Mouse (Mus musculus): ENCODE measurements around the gene Marveld2.

Marveld2 gene

GRCm38 (mm10) chr13:100616181-100617087 lies at the start of gene Marveld2:
Marveld2 (minus strand) TSS chr13:100616971.
- in situ Hi-C loops (cut with MboI, MseI), result no loop called here

GRCm38 (mm10) chr13:100659864-100660456 lies 43.2 kb upstream of the Marveld2 start:
- in situ Hi-C loops (cut with MboI, MseI), result no loop called here

DNA sequence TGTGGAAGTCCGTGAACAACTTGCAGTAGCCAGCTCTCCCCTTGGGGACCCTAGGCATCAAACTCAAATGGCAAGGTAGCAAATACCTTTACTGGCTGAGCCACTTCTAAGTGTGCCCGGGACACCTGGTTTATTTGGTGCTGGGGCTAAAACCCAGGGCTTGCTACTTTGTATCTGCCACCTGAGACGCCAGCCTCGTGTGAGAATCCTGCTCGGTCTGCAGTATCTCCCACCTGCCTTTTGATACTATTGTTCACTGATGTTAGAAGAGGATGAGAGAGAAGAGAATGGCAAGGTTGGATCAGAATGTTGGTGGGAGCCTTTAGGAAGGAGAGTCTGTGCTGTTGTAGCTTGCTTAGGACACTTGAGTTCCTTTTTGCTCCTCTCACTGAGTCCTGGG lies 41.3 kb upstream of the Marveld2 start:
- in situ Hi-C loops (cut with MboI, MseI), result no loop called here

DNA sequence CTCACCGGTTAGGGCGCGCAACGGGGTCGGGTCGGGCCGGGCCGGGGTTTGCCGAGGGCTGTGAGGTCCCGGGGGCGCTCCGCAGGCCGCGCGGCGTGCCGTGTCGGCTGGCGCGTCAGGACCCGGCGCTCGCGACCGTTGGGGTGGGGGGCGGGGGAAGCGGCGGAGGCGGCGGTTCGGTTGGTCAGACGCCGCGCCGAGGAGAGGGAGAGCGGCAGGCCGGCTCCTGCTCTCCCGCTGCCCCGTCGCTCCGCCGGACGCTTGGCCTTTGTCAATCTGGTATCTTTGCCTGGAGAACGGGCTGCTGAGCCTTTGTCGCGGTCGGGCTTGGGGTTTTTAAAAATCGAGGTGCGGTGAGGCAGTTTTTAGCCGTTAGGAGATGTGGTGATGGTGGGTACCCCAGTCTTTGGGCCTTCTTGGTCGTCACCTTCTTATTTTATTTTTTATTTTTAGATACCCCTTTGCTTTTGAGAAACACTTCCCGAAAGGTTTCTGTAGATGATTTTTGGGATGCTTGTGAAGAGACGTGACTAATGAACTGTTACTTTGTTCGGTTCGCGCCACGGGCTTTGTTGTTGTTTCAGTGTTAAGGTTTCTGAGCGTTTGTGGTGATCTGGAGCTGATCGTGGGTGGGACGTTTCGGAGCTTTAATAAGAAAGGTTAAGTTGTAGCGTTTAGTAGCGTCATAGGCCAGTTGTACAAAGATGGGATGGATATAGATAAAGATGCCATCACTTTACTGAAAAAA lies 34.8 kb upstream of the Marveld2 start, which contains the start of gene Taf9:
Taf9 (plus strand) TSS at position 141 of the 748 bp plus-strand sequence.
- in situ Hi-C loops (cut with MboI, MseI), result no loop called here

- in situ Hi-C loops (cut with MboI, MseI), result no loop called here
Observed at GRCm38 (mm10) chr13:100650550-100651438, 34.0 kb upstream of the Marveld2 start, which contains the start of the genes Ak6 and Rad17. Ak6 (plus strand) TSS chr13:100650979. Rad17 (minus strand) TSS chr13:100651051.

DNA sequence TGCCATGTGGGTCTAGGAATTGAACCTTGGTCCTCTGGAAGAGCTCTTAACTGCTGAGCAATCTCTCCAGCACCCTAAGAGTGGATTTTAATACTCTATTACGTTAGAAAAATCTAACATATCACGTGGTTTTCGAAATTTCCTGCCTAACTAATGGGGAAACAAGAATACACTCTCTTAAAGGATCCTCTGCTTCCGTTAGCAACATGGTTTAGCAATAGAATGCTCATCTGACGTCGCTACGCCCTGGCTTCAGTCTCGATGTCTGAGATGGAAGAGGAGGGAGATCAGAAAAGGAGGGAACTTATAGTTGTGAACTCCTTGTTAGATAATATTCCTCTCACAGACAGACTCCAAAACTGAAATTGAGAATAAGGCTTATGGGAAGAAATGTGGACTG lies 31.5 kb upstream of the Marveld2 start:
- in situ Hi-C loops (cut with MboI, MseI), result loop anchor here (10.0 to 25.0 kb wide), 2 partner anchors 586 to 1763 kb away; no protein-coding TSS in a partner anchor

DNA sequence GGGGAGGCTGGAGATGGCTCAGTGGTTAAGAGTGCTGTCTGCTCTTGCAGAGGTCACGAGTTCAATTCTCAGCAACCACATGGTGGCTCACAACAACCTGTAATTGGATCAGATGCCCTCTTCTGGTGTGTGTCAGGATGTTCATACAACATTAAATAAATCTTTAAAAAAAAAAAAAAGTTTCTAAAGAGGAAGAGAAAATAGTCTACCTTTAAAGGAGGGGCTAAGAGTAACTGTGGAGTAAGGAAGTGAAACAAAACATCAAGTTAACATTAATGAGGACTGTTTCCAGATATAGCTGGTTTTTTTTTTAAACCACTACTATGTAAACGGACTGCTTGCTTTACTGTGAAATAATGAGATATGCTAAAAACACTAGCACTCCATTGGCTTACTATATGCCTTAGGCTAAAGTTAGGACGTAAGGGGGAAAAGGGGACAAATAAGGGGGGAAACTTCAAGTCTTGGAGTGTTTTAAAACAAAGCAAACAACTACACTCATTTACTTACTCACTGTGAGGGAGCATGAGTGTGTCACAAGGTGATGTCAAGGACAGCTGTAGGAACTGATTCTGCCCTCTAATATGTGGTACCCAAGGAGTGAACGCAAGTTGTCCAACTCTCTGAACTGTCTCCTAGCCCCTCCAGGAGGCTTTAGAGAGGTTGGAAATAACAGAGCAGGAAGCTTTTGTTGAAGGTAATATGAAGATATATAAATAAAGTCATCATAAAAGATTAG lies 25.9 kb upstream of the Marveld2 start:
- in situ Hi-C loops (cut with MboI, MseI), result loop anchor here (10.0 to 25.0 kb wide), 2 partner anchors 580 to 1758 kb away; no protein-coding TSS in a partner anchor

DNA sequence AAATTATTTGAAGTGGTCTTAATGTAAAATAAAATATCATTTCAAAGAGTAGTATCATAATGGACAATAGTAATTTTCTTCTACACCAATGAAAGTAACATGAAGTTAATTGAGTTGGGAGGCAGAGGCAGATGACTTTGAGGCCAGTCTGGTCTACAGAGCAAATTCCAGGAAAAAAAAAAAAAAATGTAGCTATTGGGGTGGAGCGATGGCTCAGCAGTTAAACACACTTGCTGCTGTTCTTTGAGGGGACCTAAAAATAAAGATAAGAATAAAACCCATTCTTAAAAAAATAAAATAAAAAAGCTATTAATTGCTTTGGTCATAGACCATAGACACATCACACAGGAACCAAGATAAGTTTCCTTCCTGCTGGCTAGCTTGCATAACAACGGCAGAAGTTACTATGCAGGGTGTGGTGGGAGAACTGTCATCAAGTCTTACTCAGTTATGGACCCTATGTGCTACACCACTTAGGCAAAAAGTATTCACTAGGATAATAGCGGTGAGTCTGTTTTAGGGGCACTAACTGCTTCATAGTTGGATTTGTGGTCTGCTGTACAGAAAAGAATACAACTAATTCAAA lies 17.4 kb upstream of the Marveld2 start:
- in situ Hi-C loops (cut with MboI, MseI), result loop anchor here (25.0 kb wide), 1 partner anchor 572 kb away; no protein-coding TSS in a partner anchor

- in situ Hi-C loops (cut with MboI, MseI), result no loop called here
Observed at GRCm38 (mm10) chr13:100622241-100622640, 5.5 kb upstream of the Marveld2 start.

DNA sequence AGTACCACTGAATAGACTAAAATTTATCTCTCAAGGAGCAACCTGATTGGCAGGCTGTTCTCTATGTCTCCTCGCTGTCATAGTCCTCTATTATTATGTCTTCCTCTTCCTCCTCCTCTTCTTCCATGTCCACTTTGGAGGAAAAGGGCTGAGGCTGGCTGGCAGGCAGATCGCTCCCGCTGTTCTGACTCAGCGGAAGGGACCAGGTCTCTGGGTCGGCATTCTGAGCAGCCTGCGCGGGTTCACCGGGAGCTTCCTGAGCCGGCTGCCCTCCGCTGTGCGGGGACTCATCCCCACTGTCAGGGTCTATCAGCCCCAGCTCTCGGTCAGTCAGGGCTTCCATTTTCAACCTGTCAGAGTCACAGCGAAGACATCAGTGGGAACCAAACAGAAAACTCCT lies 812 bp upstream of the Marveld2 start:
- in situ Hi-C loops (cut with MboI, MseI), result no loop called here

- in situ Hi-C loops (cut with MboI, MseI), result no loop called here
Observed at GRCm38 (mm10) chr13:100612903-100613302, 3.9 kb downstream of the Marveld2 start.

DNA sequence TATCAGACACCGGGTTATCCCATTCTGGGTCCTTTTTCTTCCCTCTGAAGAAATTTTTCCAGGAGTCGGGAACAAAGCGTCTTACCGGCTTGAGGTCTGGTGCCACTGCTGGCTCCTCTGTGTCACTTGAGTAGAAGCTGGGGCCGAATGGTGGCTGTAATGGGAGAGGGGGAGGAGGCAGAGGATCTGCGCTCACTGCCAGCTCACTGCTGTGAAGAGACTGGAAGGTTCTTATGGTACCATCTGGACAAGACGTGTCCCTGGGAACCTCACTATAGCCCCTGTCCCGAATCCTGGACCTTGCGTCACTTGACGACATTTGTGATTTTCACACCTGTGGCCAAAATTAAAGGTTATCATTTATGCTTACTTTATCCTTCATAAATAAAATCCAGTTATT lies 4.5 kb downstream of the Marveld2 start:
- in situ Hi-C loops (cut with MboI, MseI), result no loop called here

DNA sequence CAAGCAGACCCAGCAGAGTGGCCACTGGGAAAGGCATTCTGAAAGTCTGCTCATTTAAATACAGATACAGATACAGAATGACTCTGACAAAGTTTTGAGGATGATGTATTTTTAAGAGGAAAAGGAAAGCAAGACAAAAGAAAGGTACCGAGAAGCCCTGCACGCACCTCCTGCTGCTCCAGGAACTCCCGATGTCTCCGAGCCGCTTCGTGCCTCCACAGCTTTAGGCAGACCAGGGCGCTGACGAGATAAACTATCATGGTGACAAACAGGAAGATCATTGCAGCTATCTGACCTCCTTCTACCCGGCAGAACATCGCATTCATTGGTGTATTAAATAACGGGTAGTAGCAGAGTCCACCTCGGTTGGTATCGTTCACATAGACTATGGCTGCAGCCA lies 5.5 kb downstream of the Marveld2 start:
- in situ Hi-C loops (cut with MboI, MseI), result no loop called here

- in situ Hi-C loops (cut with MboI, MseI), result no loop called here
Observed at GRCm38 (mm10) chr13:100607756-100608155, 9.0 kb downstream of the Marveld2 start.

DNA sequence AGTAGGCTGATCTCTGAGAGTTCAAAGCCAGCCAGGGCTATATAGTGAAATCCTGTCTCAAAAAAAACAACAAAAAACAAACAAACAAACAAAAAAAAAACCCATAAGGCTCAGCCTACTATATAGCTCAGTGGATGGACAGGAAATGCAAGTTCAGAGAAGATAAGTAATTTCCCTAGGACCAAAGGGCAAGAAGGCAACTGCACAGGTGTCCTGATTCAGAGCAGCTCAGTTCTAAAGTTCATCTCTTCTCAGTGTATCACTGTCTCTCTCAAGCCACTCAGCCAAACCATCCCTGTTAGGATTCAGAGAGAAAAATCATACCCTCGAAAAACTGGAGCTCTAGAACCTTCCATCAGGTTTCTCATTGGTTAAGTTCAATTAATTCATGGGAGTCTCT lies 10.9 kb downstream of the Marveld2 start:
- in situ Hi-C loops (cut with MboI, MseI), result no loop called here

DNA sequence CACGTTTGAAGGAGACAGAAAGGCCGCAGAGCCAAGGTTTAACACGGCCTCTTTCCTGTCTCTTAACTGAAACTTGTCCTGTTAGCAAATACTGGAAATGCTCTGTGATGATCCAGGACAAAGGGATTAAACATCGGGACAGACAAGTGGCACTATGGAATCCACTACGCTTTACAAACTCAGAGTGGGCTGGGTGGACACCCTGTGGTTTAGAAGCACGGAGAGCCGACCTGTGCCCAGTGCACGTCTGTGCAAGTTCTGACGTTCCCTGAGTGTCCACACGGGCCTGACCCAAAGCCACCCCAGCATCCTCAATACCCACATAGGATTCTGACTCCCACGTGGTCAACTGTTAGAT lies 13.1 kb downstream of the Marveld2 start:
- in situ Hi-C loops (cut with MboI, MseI), result no loop called here

DNA sequence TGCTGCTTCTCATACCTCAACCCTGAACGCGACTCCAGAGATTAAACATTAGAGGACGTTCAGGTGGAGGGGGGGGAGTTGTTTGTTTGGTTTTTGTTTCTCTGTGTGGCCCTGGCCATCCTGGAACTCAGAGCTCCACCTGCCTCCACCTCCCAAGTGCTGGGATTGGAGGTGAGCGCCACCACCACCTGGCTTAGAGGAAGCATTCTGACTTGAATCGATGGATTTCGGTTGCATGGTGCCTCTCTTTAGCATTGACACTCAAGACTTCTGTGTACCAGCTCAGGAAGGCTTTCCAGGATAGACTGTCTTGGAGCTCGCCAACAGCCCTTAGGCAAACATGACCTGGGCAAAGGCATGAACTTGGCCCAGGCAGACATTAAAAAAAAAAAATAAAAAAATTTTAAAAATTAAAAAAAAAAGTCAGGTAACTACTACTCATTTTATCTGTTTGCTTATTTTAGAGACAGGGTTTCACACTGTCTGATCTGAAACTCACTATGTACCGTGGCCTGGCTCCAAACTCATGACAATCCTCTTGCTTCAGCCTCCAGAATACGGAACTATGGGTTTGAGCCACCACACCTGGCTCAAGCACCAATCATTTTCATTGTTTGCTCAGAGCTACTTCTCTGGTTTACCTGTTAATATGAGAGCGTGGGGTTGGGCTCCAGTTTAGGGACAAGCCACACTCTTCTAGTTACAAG lies 13.6 kb downstream of the Marveld2 start:
- in situ Hi-C loops (cut with MboI, MseI), result no loop called here

DNA sequence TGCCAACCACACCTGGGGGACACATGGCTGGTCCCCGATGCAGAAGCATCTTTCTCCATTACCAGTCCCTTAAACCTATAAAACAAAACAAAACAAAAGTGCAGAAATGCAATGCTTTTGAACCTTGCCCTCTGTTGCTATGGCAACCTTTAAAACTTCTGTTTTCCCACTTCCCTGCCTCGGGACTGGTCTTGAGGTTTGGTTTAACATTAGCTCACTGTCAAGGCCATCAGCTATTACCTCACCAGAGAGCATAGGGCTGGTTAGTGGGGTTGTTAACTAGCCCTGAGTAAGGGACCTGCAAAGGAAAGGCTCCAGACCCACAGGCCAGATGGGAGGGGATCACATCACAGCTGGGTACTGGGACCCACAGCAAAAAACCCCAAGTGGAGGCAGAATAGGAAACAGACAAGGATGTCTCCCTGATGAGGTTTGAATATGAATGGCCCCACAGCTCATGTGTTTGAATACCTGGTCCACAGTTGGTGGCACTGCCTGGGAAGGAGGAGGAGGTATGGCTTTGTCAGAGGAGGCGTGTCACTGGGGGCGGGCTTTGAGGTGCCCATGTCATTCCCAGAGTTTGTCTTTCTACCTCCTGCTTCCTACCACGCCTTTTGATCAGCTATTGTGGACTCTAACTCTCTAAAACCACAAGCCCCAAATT lies 14.4 kb downstream of the Marveld2 start:
- in situ Hi-C loops (cut with MboI, MseI), result no loop called here

DNA sequence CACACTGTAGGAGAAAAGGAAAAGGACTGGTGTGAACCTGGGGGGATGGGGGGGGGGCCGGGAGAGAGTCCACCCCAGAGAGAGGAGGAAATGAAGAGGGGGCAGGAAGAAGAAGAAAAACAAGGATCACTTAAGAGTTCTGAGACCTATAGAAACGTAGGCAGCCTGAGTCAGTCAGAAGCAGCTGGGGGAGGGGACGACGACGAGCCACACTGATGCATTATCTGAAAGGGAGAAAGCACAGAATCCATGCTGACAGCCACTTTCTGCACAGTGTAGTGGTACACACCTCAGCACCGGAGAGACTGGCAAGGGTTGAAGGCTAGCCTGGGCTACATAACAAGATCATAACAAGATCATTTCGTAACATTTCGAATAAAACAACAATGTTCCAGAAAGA lies 15.7 kb downstream of the Marveld2 start:
- in situ Hi-C loops (cut with MboI, MseI), result no loop called here

All from T-helper 2 cell (primary cell).